Mouse (Mus musculus) Patski (cell line): ENCODE measurements around the gene Ctnnbip1. TPM values are rescaled to one million over a fixed set of nuclear protein-coding genes. Genes with fewer than 3 reads are reported as not detected.

Experiments used
- ATAC-seq: fragments of 100-300 bp; one replicate; pipeline ENCODE4 v1.8.0; 2021
- CTCF ChIA-PET: fragments of 350-600 bp; sonication (Branson Sonifier 250); formaldehyde crosslinking; loops from one replicate; lab custom pipeline; 2022; ENCODE audit warnings: inconsistent platforms; lab: Charles Lee
- POLR2A ChIA-PET: fragments of 350-600 bp; sonication (Branson Sonifier 250); formaldehyde crosslinking; loops from one replicate; lab custom pipeline; 2022; ENCODE audit warnings: antibody characterized with exemption, inconsistent platforms; lab: Charles Lee
- DNase-seq: peaks from one replicate; pipeline ENCODE4 v3.0.0-alpha.2; 2011; ENCODE audit warnings: low read depth, low spot score
- H3K27me3 ChIP-seq: fragments of 371-371 bp; one replicate; pipeline ENCODE4 v1.5.1; 2021
- CTCF ChIP-seq: fragments of 100-300 bp; IDR thresholded peaks from one replicate; pipeline ENCODE4 v1.5.1; 2021
- in situ Hi-C: fragments of 300-500 bp; cut with MboI; formaldehyde crosslinking; loops from 3 replicates; pipeline ENCODE4 v1.11.1; 2018; ENCODE audit warnings: low pct_unique_long_range_greater_than_20kb, mixed read lengths
- polyA plus RNA-seq: library from polyadenylated mRNA; unstranded; gene quantifications from one replicate; pipeline ENCODE4 v1.2.3, GENCODE M21; 2021

Gene Ctnnbip1
- polyA plus RNA-seq, 1 experiment from 2014 or later = 17.3 TPM

- no peak for ATAC-seq
- H3K27me3 ChIP-seq = no peaks in the 10 kb centered on the region
- TF ChIP-seq CTCF = no peak
- CTCF ChIA-PET = interaction anchor here (0.8 kb wide), 1 partner anchor 59 kb away, joined by 3 read pairs; no protein-coding TSS in a partner anchor
- POLR2A ChIA-PET = interaction anchor here (0.6 kb wide), 1 partner anchor 94 kb away, joined by 3 read pairs; no protein-coding TSS in a partner anchor
- in situ Hi-C loops = no loop called here
- DNase-seq = no peak
Measured at GRCm38 (mm10) chr4:149569781-149570497, 51.9 kb downstream of the Ctnnbip1 start.

- DNase-seq = no peak
- TF ChIP-seq CTCF = no peak
- CTCF ChIA-PET = interaction anchor here (1.1 to 1.9 kb wide), 2 partner anchors 13 to 21 kb away, joined by 3 to 5 read pairs; no protein-coding TSS in a partner anchor
- in situ Hi-C loops = no loop called here
- POLR2A ChIA-PET = interaction anchor here (0.6 kb wide), 2 partner anchors 38 to 95 kb away, joined by 3 read pairs; no protein-coding TSS in a partner anchor
- H3K27me3 ChIP-seq = no peaks in the 10 kb centered on the region
- no peak for ATAC-seq
Measured at GRCm38 (mm10) chr4:149570498-149570863, 52.4 kb downstream of the Ctnnbip1 start.

GRCm38 (mm10) chr4:149571209-149571608 is 53.2 kb downstream of the Ctnnbip1 start:
- DNase-seq (peak; percentile 72), ATAC-seq (peak; percentile 60)
- H3K27me3 ChIP-seq = no peaks in the 10 kb centered on the region
- ChIA-PET CTCF (interaction anchor here (1.0 to 1.9 kb wide), 6 partner anchors 9 to 22 kb away, joined by 3 to 5 read pairs (median 4); no protein-coding TSS in a partner anchor), POLR2A (interaction anchor here (0.6 kb wide), 1 partner anchor 15 kb away, joined by 3 read pairs; no protein-coding TSS in a partner anchor)
- TF ChIP-seq CTCF = no peak
- in situ Hi-C loops = no loop called here

- ATAC-seq = peak; percentile 60
- H3K27me3 ChIP-seq = no peaks in the 10 kb centered on the region
- peak; percentile 96 for DNase-seq
- in situ Hi-C loops = no loop called here
- no peak for TF ChIP-seq CTCF
- CTCF ChIA-PET = interaction anchor here (1.0 to 1.9 kb wide), 6 partner anchors 9 to 23 kb away, joined by 3 to 5 read pairs (median 4); no protein-coding TSS in a partner anchor
- POLR2A ChIA-PET = interaction anchor here (0.6 kb wide), 1 partner anchor 16 kb away, joined by 3 read pairs; no protein-coding TSS in a partner anchor
Measured at GRCm38 (mm10) chr4:149571651-149572149, 53.7 kb downstream of the Ctnnbip1 start.

DNA sequence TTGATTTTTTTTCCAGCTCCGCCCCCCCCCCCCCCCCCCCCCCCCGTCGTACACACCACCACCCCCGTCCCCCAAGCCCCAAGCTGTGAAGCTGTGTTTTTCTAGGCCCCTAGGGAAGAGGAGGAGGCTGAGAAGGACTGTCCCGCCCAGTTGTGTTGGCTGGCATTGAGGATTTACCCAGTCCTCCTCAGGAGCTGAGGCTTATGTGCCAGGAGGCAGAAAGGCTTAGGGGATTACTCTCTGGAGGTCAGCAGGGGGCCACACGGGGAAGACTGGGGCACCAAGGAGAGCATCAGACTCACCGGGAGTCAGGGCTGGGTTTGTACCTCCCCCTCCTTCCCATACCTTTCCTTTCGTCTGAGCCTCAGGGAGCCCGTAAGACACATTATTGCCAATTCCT is 54.4 kb downstream of the Ctnnbip1 start:
- ChIA-PET POLR2A (no interaction called here), CTCF (interaction anchor here (1.1 to 1.9 kb wide), 4 partner anchors 11 to 23 kb away, joined by 3 to 5 read pairs (median 4); no protein-coding TSS in a partner anchor)
- no peak for TF ChIP-seq CTCF
- peak; percentile 41 for DNase-seq
- in situ Hi-C loops = no loop called here
- no peaks in the 10 kb centered on the region for H3K27me3 ChIP-seq
- no peak for ATAC-seq

DNA sequence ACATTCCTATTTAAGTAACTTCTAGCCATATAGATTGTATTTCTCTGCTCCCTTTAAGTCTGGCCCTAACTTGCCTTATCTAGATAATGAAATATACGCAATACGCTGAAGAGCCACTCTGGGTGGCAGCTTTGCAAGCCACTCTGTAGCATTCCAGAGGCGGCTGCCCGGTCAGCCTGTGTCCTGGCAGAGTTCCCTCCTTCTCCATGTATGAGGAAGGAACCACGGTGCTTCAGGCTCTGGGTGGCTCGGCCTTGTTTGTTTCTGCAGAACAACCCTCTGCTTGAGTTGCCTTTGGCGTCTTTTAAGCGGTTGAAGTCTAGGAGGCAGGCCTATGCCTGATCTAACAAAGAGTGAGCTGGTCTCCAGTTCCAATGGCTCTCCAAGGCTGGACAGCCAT is 54.8 kb downstream of the Ctnnbip1 start:
- no peak for TF ChIP-seq CTCF
- CTCF ChIA-PET = interaction anchor here (1.1 to 1.6 kb wide), 3 partner anchors 12 to 24 kb away, joined by 3 to 4 read pairs (median 4); no protein-coding TSS in a partner anchor
- POLR2A ChIA-PET = no interaction called here
- ATAC-seq = no peak
- in situ Hi-C loops = no loop called here
- DNase-seq = no peak
- no peaks in the 10 kb centered on the region for H3K27me3 ChIP-seq

DNA sequence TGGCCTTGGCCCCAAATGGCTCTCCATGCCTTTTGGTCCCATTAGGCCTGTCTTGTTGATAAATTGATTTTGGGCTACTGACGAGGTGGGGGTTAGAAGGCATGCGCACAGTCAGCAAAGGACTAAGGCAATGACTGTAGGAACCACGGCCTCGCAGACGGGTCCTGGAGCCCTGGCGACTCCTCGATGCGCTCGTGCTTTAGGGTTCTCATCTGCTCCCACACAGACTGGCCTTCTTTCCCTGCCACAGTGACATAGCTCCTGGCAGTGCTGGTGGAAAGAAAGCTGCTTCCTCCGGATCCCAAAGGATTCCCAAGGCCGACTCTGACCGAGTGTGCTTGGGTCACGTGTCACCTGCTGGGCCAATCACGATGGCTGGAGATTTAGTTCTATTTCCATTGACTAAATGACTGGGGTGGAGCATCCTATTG is 56.4 kb downstream of the Ctnnbip1 start:
- H3K27me3 ChIP-seq = no peaks in the 10 kb centered on the region
- no peak for TF ChIP-seq CTCF
- DNase-seq (no peak), ATAC-seq (no peak)
- ChIA-PET CTCF (interaction anchor here (1.0 kb wide), 1 partner anchor 15 kb away, joined by 3 read pairs; no protein-coding TSS in a partner anchor), POLR2A (no interaction called here)
- in situ Hi-C loops = no loop called here

DNA sequence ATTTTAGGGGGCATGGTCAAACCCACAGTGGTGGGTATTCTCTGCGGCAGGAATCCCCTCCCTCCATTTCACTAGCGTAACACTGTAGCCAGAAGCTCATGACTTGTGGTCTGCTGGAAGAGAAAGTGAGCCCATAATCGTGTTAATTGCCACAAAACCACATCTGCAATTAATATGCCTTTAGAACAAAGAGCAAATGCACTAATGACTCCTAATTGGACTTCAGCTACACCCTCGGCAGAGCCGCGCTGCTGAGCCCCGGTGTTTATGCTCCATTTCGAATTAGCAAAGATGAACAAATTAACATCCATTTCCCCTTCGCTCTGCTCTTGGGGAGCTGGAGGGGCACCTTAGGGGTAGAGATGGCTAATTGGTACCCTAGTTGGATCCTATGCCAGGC is 58.0 kb downstream of the Ctnnbip1 start:
- no peak for DNase-seq
- no peak for ATAC-seq
- CTCF ChIA-PET = no interaction called here
- H3K27me3 ChIP-seq = no peaks in the 10 kb centered on the region
- in situ Hi-C loops = no loop called here
- no peak for TF ChIP-seq CTCF
- POLR2A ChIA-PET = no interaction called here

GRCm38 (mm10) chr4:149576993-149577548 is 59.0 kb downstream of the Ctnnbip1 start:
- POLR2A ChIA-PET = no interaction called here
- CTCF ChIA-PET = no interaction called here
- ATAC-seq = no peak
- no peaks in the 10 kb centered on the region for H3K27me3 ChIP-seq
- in situ Hi-C loops = no loop called here
- no peak for DNase-seq
- no peak for TF ChIP-seq CTCF

- no peaks in the 10 kb centered on the region for H3K27me3 ChIP-seq
- in situ Hi-C loops = no loop called here
- no peak for TF ChIP-seq CTCF
- ChIA-PET CTCF (no interaction called here), POLR2A (no interaction called here)
- ATAC-seq (no peak), DNase-seq (no peak)
Measured at GRCm38 (mm10) chr4:149578085-149578681, 60.1 kb downstream of the Ctnnbip1 start.
